Mouse (Mus musculus) layer of hippocampus, postnatal 10 days (tissue): ENCODE data around the gene Ankrd44. TPM values are rescaled to one million over a fixed set of nuclear protein-coding genes. Genes with fewer than 3 reads are reported as not detected.

Experiments used
- DNase-seq, 2 experiments: peaks; one replicate each; pipeline ENCODE4 v3.0.0; 2021; ENCODE audit warnings: low spot score in 2 of 2
- total RNA-seq, 2 experiments: library from RNA; stranded (reverse); gene quantifications; 2 replicates each; pipeline ENCODE4 v1.2.3; 2021

Gene Ankrd44
- total RNA-seq, 2 experiments from 2014 or later, result 37.8 to 38.1 TPM

DNA sequence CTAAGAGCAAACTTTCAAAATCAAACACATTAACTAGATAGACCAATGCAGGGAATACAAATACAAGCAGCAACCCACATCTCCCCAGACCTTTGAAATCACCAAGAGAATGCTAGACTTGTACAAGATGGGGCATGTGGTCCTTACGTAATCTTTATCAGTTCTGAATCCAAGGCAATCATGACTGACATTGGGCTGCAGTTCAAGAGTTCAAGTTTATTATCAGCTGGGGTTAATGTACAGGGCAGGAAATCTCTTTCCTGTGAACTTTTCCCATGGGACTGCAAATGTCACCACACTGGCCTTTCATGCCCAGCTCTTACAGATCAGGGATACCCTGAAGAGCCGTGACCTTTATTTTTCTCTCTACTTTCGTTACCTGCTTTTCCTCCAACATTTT, 154.7 kb downstream of the Ankrd44 start:
- DNase-seq, result no peak

DNA sequence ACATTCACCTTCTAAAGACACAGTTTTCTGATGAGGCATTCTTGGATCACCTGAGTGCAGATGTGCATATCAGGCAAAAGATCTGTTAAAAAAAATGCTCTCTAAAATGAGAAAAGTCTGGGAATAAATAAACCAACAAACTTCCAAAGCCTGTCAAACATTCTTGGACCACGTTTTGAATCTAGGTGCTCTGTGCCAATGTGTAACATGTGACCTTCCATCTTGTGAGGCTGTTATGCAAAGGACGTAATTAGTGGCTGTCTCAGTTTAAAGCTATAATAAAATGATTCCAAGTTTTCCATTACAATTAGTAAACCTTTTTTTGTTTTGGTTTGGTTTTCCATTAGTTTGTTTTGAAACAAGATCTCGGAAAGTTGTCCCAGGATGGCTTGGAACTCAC, 159.0 kb downstream of the Ankrd44 start:
- no peak for DNase-seq

DNA sequence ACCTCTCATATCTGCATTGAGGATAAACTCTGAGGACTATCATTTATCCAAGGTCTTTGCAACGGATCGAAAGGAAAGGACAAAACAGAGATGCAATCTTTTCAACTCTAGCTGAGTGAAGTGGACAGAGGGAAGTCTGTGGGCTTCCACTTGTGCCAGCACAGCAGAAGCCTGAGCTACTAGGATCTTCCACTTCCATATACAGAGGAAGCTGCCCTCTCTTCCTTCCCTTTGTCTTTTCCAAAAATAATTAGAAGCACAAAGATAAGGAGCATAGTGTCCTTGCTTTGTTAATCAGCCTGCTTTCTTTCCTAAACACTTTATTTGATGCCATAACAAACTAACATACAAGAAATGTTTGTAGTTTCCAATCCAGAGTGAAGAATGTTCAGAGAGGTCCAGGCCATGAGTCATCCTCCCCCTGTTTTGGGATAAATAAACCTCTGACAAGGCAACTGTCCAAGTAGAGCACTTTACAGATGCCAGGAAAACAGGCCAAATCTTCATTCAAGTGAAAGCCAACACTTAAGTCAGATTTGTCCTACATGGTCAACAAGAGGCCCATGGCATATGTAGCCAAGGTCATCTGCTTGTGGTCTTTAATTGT, 160.5 kb downstream of the Ankrd44 start:
- no peak for DNase-seq

DNA sequence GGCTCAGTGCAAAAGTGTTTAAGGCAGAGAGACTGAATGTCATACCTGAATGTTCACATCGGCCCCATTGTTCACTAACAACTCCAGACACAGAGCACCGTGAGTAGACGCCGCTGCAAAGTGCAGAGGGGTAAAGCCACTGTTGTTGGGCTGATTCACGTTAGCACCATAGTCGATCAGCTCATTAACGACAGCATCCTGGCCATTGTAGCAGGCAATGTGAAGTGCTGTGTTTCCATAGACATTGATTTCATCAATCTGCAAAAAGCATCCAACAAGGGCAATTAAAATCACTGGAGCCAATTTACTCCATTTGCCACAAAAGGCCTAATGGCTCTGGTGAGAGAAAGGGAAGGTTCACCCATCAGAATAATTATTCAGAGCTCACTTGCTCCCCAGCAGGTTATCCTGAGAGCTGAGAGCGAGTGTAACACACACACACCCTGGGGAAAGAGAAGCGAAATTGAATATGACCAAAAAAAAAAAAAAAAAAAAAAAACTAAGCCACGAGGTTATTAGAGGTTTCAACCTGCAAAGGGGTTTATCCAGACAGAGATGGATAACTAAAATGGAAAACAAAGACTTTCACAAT, 163.9 kb downstream of the Ankrd44 start:
- DNase-seq, result no peak

DNA sequence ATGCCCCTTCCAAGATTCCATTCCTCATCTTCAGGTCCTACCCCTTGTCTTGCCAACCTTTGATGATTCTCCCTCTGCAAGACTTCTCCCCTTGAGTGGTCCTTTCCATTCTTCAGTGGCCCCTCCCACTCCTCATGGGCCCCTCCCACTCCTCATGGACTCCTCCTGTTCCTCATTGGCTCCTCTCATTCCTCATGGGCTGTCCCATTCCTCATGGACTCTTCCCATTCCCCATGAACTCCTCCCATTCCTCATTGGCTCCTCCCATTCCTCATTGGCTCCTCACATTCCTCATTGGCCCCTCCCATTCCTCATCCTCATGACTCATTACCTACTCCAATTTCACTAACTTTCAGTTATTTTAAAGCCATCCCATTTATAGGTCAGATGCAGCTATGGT, 166.3 kb downstream of the Ankrd44 start:
- DNase-seq, result no peak

DNA sequence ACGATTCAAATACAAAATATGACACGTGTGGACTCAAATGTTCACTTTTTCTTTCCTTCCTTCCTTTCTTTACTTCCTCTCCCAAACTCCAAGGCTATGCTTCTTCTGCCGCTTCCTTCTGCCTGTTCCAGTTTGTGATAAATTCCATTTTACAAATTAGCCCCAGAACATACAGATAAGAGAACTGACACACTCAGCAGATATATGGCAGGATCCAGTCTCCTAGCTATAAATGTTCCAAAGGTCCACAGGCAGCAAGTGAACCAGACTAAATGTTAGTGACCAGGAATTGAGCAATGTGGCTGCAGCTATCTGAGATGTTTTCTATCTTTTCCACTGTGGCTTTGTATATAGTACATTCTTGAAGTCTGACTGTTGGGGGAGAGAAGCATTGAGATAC, 168.9 kb downstream of the Ankrd44 start:
- DNase-seq, result no peak

DNA sequence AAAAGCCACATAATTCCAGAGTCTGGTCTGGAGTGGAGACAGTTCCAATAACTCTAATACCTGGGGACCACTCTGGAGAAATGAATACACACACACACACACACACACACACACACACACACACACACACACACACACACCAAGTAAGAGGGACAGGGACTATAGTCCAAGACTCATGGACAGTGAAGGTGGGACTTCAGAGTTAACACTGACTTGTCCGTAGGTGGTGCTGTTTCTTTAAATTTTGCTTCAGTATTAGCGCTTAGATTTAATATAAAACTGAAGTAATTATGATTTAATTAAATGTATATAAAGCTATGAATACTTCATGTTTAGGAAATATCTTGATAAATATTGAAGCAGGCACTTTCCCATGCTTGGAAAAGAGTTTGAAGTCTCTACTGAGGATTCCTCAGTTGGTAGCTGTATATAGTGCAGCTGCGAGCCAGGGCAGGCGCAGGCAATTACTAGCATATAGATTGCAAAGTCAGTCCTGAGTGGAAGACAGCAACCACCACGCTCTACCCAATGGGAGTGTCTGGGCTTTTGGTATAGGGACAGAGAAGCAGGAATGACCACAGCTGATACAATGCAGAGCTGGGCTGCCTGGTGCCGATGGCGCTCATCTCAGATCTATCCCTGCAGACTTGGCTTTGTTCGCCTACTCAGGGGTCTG, 170.4 kb downstream of the Ankrd44 start:
- DNase-seq, result no peak

DNA sequence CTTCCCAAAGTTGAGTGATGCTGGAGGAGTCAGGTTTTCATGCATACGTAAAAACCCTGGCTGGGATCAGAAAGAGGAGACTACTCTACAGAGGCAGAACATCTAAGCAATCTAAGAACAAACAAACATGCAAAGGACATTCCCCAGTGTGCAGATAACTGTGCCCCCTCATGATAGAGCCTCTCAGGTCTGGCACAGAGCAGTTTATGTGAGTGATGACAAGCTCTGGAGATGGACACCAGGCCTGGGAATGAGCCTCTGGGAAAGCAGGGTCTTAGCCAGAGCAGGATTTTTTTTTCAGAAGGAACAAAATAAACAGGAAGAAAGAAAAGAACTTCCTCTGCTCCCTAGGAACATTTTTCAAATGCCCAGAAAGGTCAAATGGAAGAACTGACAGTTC, 176.2 kb downstream of the Ankrd44 start:
- no peak for DNase-seq

DNA sequence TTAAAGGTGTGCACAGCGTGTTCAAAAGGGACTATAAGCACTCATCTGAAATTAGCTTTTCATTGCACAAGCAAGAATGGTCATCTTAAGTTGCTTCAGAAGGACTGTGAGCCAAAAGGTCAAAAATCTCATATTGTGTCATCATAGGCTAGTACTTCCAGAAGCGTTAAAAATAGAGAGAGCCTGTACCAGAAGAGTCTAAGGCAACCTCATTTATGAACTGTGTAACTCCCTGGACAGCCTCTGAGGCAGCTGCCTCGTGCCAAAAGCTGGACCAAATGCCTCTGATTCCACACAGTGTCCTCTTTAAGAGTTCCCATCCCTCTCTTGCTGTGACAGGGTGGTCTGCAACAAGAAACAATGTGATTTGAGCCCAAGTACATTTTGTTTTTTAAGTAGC, 176.7 kb downstream of the Ankrd44 start:
- DNase-seq, result no peak

DNA sequence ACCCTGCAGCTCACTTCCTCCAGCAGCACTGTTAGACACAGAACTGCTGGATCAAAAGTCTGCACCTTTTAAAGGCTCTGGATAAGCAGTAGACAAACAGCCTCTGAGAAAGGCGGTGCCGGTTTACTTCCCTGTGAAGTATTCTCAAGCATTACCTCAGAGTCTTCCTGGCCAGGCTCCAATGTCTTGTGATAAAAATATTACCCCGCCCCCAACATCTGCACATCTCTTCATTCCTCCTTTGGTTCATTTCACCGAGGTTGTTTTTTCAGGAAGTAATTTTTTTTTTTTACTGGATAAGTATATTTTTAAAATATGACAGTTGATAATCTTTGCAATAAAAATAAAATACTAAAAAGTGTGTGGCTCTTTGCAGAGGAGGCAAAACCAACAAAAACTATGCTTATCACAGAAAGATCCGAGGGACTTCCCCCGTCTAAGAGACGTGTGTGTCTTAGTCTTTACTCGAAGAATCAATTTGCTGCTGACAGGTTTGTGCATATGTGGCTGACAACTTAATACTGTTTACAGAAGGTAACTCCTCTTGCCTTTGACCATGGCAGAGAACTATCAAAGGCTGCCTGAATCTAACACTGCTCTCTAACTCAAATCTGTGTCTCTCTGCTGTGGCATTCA, 178.3 kb downstream of the Ankrd44 start:
- no peak for DNase-seq

DNA sequence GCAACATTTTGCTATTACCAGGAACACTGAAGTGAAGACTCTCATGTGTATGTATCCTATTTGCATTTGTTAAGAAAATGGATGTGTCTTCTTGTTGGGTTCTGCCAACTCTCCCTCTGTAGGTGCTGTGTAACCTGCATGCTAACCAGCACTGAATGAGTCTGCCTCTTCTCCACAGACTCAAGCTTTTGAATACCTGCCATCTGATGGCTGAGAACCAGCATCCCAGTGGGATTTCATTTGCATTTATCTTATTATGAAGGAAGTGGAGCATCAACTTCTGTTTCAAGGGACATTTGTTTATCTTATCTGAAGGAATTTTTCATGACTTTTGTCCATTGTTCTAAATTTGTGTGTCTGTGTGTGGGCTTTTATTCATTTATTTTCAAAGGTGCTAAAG, 180.5 kb downstream of the Ankrd44 start:
- DNase-seq, result no peak

DNA sequence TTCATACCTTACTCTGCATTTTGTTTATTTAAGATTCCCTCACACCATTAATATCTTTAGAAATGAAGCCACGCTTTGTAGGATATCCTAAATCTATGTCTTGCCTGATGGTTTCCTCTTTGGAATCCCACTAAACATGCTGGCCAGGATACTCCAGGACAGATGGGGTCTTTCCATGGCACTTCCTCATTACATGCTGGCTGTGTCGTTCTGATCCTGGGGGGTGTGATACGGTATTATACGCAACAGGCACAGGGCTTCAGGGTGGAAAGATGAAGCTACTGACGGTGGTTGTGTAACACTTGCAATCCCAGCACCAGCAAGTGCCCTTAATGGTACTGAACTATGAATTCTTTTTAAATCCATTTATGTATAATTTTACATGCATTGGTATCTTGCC, 182.0 kb downstream of the Ankrd44 start:
- DNase-seq, result no peak

DNA sequence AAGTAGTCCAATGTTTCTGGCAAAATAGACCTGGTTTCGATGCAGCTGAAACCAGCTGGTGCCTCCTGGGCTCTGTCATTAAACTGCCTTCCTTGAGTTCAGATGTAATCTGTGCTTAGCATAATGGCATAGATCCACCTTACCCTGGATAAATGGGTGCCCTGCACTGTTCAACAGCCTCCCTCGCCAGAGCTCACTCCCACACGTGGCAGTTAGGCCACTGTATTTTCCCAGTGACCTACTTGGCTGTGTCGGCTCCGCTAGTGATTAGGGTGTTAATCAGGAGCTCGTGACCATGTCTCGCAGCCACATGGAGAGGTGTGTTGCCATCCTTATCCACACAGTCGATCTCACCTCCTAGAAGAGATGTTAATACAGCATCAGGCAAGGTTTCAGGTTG, 183.1 kb downstream of the Ankrd44 start:
- DNase-seq, result no peak

DNA sequence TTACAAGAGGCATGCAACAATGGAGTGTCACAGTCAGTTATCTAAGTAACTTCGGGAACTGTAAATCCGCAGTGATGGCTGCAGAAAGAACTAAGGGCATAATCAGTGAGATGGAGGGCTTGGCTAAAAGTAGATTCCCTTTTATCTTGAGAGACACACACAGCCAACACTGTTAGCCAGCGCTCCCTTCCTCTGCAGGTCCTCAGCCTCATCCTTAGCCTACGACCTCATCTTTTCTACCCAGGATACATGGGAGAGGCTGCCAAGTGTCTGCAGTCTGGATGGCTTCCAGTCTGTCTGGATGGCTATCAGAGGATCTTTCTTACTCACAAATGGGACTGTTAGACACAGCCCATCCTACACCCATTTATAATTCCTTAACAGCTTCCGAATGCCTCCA, 185.3 kb downstream of the Ankrd44 start:
- DNase-seq, result no peak

DNA sequence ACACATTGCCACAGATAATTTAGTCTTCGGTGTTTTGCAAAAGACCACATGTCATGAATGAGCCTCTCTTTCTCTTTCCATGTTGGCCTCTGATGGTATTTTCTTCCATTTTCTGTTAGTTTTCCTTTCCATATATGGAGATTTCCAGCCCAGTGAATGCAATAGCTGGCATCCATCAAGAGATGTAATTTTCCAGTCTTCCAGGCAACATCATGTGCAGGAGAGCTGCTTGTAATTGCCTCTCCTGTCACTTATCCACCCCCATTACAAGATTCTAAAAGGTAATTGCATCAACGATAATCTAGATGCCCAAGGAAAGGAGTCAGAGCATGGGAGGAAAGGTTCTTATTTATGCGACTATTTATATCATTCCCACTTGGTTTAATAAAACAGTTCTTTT, 188.7 kb downstream of the Ankrd44 start:
- DNase-seq, result no peak

DNA sequence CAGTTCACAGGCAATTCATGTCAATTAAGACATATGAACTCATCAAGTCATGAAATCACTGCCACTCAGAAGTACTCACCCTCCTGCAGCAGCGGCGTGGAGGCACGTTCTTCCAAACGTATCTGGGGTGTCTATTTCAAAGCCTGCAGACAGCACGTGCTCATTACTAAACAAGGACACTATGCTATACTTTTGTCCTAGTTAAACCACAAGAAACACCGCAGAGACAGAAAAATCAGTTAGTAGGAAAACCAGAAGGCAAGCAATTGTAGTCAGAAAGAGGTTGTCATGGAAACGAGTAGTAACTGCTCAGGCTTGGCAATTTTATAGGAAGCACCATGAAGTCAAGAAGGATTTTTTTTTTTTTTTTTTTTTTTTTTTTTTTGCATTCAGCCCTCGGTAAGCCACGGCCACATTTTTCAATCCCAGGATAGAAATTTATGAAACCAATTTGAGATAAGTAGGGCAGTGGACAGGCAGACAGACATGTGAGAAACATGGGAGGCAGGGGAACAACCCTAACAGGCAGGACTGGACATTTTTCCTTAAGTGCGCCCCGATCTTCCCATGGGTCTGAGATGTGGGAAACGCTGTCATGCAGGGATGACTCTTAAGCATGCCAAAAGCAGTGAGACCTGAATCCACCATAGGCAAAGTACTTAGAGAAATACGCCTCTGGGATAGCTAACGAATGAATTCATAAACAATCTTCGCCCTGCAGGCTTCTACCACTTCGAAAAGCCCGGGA, 191.1 kb downstream of the Ankrd44 start:
- no peak for DNase-seq

DNA sequence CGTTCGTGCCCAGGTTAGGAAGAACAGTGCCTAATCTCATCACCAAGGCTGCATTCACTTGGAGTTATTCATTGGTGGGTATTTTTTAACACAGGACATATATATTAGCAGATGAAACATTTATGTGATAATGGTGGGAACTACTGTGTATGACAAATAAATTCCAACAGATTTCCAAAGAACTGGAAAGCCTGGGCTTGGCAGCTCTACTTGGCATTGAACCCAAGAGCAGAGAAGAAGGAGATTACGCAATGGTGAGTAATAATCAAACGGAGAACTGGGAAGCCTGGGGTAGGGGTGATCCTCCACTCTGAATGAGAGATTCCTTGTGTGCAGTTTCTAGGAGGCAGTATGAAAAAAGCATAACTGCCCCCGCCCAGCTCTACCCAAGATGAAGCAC, 196.9 kb downstream of the Ankrd44 start:
- no peak for DNase-seq

DNA sequence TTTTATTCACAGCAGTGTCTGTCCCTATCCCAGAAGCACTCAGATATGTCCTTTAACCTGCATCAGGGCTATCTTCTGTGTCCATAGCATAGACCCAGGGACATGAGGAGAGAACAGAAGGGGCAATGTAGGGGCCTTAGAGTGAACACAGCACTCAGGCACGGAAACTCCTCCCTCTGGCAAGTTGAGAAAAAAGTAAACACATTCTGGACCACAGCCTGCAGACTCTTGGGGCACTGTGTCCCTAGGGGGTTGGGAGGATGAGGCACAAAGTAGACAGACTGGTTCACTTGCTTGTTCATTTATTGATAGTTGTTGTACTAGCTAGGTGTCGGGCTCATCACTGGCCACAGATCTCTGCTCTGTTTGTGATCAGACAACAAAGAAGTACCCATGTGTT, 199.6 kb downstream of the Ankrd44 start:
- DNase-seq, result no peak

DNA sequence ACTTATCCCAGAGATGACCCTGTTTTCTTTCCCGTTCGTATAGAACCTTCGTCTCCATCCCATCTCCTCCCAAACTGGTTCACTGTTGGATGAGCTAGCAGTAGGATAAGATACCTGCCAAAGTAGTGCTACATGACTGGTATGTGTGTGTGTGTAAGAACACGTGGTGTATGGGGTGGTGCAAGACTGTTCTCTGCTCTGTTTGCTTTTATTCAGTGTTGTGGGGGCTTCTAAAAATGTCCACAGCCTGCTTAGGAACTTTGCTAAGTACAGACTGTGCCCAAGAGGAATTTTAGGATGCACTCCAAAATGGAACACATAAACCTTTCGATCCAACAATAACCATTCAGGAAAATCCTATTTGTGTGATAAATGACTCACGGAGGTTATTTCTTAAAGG, 209.3 kb downstream of the Ankrd44 start:
- DNase-seq, result no peak

DNA sequence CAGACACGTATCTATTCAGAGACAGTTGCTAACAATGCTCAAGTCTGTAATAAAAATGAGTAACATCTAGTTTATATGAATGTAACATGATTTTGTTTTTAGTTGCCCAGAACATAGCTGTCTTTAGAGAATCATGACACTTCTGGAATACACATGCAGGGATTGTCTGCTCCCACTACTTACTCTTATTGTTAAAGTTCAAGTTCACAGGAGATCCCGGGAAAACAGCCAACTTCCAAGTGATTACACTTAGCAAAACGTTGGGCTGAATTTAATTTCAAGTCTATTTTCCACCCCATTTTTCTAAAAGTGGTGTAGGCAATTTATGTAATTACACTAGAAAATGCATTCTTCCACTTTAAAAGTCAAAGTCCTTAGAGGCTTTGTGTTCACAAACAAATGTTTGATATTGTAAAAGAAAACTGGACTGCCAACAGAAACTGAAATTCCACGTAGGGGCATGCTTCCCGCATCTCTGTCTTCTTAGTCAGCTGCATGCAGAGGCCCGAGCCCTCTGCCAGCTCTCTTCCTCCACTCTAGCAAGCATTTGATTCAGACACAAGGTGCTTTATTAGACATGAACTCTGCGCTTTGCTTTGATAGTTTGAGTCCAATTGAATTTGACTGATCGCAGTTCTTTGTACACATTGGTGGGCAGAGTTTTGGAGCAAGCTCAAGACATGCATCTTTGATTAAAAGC, 211.0 kb downstream of the Ankrd44 start:
- no peak for DNase-seq
